Mouse (Mus musculus) forebrain, embryonic 16.5 days (tissue): ENCODE data around the gene Klhl5. TPM values are rescaled to one million over a fixed set of nuclear protein-coding genes. Genes with fewer than 3 reads are reported as not detected.

Experiments
- ATAC-seq: fragments of 200-750 bp; cut with Nextera tagmentation; 2 replicates; pipeline ENCODE4 v1.8.0; 2017; ENCODE audit warnings: mild to moderate bottlenecking, moderate library complexity
- H3K27ac ChIP-seq: fragments of 300-500 bp; sonication (generic); 2 replicates; pipeline ENCODE4 v1.5.1; 2014; ENCODE audit warnings: low read length, control low read depth
- H3K27me3 ChIP-seq: fragments of 300-500 bp; sonication (generic); replicated peaks from 2 replicates; pipeline ENCODE4 v1.6.1; 2014; ENCODE audit warnings: low read length; ENCODE audit not compliant: control insufficient read depth, insufficient read depth
- H3K36me3 ChIP-seq: fragments of 300-500 bp; sonication (generic); 2 replicates; pipeline ENCODE4 v1.6.1; 2014; ENCODE audit not compliant: control insufficient read depth, insufficient read depth
- H3K4me1 ChIP-seq: fragments of 300-500 bp; sonication (generic); replicated peaks from 2 replicates; pipeline ENCODE4 v1.6.1; 2014; ENCODE audit warnings: low read length; ENCODE audit not compliant: control insufficient read depth, insufficient read depth
- H3K4me2 ChIP-seq: fragments of 300-500 bp; sonication (generic); 2 replicates; pipeline ENCODE4 v1.6.1; 2014; ENCODE audit warnings: mild to moderate bottlenecking, low read length, control low read depth
- H3K4me3 ChIP-seq: fragments of 300-500 bp; sonication (generic); replicated peaks from 2 replicates; pipeline ENCODE4 v1.5.1; 2014; ENCODE audit warnings: mild to moderate bottlenecking, low read length, control low read depth
- H3K9ac ChIP-seq: fragments of 300-500 bp; sonication (generic); replicated peaks from 2 replicates; pipeline ENCODE4 v1.6.1; 2014; ENCODE audit warnings: low read depth, low read length, control low read depth
- H3K9me3 ChIP-seq: fragments of 300-500 bp; sonication (generic); 2 replicates; pipeline ENCODE4 v1.6.1; 2016; ENCODE audit warnings: low read length; ENCODE audit not compliant: control insufficient read depth
- WGBS: fragments of 180-500 bp; shearing (Covaris S2); extraction: QIAGEN DNeasy Blood & Tissue Kit; methylation state at CpG from one replicate; pipeline ENCODE4 v1.1.7; 2014; 5-methylcytosine and 5-hydroxymethylcytosine counted together
- polyA plus RNA-seq: library from polyadenylated mRNA; unstranded; fragments of >200 nt; fragmentation: Nextera tagmentation; extraction: Ambion mirVana; gene quantifications from 2 replicates; pipeline ENCODE4 v1.2.1, GENCODE M21; 2015

Gene Klhl5
- 63.5 and 67.3 TPM in 2 replicates for polyA plus RNA-seq

GRCm38 (mm10) chr5:65106876-65107772 is at the start of gene Klhl5:
Gene Klhl5 (plus strand): TSS chr5:65107539.
- H3K9me3 ChIP-seq = no peaks in the 10 kb centered on the region
- peak within 1 kb of the TSS; percentile 89 for H3K4me2 ChIP-seq
- 7% methylated on average over 30 of the region's 56 CpGs for WGBS
- ATAC-seq = peak; percentile 86
- peaks cover 15% of the 10 kb centered on the region for H3K4me1 ChIP-seq
- no peaks in the 10 kb centered on the region for H3K27me3 ChIP-seq
- H3K36me3 ChIP-seq = no peaks in the 10 kb centered on the region
- H3K27ac ChIP-seq = peak within 1 kb of the TSS; percentile 37
- H3K9ac ChIP-seq = peak within 1 kb of the TSS; percentile 76
- H3K4me3 ChIP-seq = peak within 1 kb of the TSS; percentile 77

GRCm38 (mm10) chr5:65057596-65057995 is 49.7 kb upstream of the Klhl5 start:
- Histone ChIP-seq H3K4me2 (no peak overlapping the region), H3K4me1 (no peaks in the 10 kb centered on the region), H3K27ac (no peak overlapping the region), H3K9me3 (no peaks in the 10 kb centered on the region), H3K27me3 (no peaks in the 10 kb centered on the region), H3K4me3 (no peak overlapping the region), H3K36me3 (no peaks in the 10 kb centered on the region), H3K9ac (no peak overlapping the region)
- WGBS = 94% methylated on average over 6 of the region's 6 CpGs
- ATAC-seq = no peak

- H3K27ac ChIP-seq = no peak overlapping the region
- H3K9me3 ChIP-seq = no peaks in the 10 kb centered on the region
- ATAC-seq = no peak
- H3K27me3 ChIP-seq = no peaks in the 10 kb centered on the region
- H3K4me2 ChIP-seq = no peak overlapping the region
- no peak overlapping the region for H3K4me3 ChIP-seq
- H3K4me1 ChIP-seq = no peaks in the 10 kb centered on the region
- no peaks in the 10 kb centered on the region for H3K36me3 ChIP-seq
- WGBS = 65% methylated on average over 2 of the region's 2 CpGs
- no peak overlapping the region for H3K9ac ChIP-seq
Observed at GRCm38 (mm10) chr5:65059806-65060205, 47.5 kb upstream of the Klhl5 start.

- H3K4me3 ChIP-seq = no peak overlapping the region
- no peak overlapping the region for H3K9ac ChIP-seq
- H3K9me3 ChIP-seq = no peaks in the 10 kb centered on the region
- H3K27me3 ChIP-seq = no peaks in the 10 kb centered on the region
- H3K36me3 ChIP-seq = no peaks in the 10 kb centered on the region
- no peak for ATAC-seq
- 91% methylated on average over 4 of the region's 4 CpGs for WGBS
- no peak overlapping the region for H3K4me2 ChIP-seq
- H3K4me1 ChIP-seq = no peaks in the 10 kb centered on the region
- H3K27ac ChIP-seq = no peak overlapping the region
Observed at GRCm38 (mm10) chr5:65062236-65062635, 45.1 kb upstream of the Klhl5 start.

GRCm38 (mm10) chr5:65063266-65063665 is 44.1 kb upstream of the Klhl5 start:
- ATAC-seq = no peak
- Histone ChIP-seq H3K36me3 (no peaks in the 10 kb centered on the region), H3K4me1 (no peaks in the 10 kb centered on the region), H3K27me3 (no peaks in the 10 kb centered on the region), H3K9me3 (no peaks in the 10 kb centered on the region), H3K4me2 (no peak overlapping the region), H3K9ac (no peak overlapping the region), H3K27ac (no peak overlapping the region), H3K4me3 (no peak overlapping the region)
- WGBS = 66% methylated on average over 2 of the region's 2 CpGs

GRCm38 (mm10) chr5:65068166-65068565 is 39.2 kb upstream of the Klhl5 start:
- no peak for ATAC-seq
- no peaks in the 10 kb centered on the region for H3K4me1 ChIP-seq
- no peak overlapping the region for H3K4me3 ChIP-seq
- H3K36me3 ChIP-seq = no peaks in the 10 kb centered on the region
- 91% methylated on average over 6 of the region's 6 CpGs for WGBS
- H3K4me2 ChIP-seq = no peak overlapping the region
- H3K27me3 ChIP-seq = no peaks in the 10 kb centered on the region
- no peak overlapping the region for H3K9ac ChIP-seq
- H3K27ac ChIP-seq = no peak overlapping the region
- H3K9me3 ChIP-seq = no peaks in the 10 kb centered on the region

GRCm38 (mm10) chr5:65069872-65070271 is 37.5 kb upstream of the Klhl5 start:
- H3K4me3 ChIP-seq = no peak overlapping the region
- H3K9me3 ChIP-seq = no peaks in the 10 kb centered on the region
- H3K36me3 ChIP-seq = no peaks in the 10 kb centered on the region
- no peak overlapping the region for H3K4me2 ChIP-seq
- H3K27ac ChIP-seq = no peak overlapping the region
- ATAC-seq = no peak
- no peaks in the 10 kb centered on the region for H3K4me1 ChIP-seq
- no peaks in the 10 kb centered on the region for H3K27me3 ChIP-seq
- 55% methylated on average over 11 of the region's 11 CpGs for WGBS
- H3K9ac ChIP-seq = no peak overlapping the region

- ATAC-seq = peak; percentile 47
Observed at GRCm38 (mm10) chr5:65071689-65072118, 35.6 kb upstream of the Klhl5 start.

GRCm38 (mm10) chr5:65073247-65073646 is 34.1 kb upstream of the Klhl5 start:
- Histone ChIP-seq H3K36me3 (no peaks in the 10 kb centered on the region), H3K4me3 (no peak overlapping the region), H3K27me3 (no peaks in the 10 kb centered on the region), H3K4me1 (no peaks in the 10 kb centered on the region), H3K27ac (no peak overlapping the region), H3K9ac (no peak overlapping the region), H3K9me3 (no peaks in the 10 kb centered on the region), H3K4me2 (no peak overlapping the region)
- 77% methylated on average over 4 of the region's 4 CpGs for WGBS
- ATAC-seq = no peak

More at GRCm38 (mm10) chr5:65071689-65072118, 35.6 kb upstream of the Klhl5 start:
- no peak overlapping the region for H3K4me3 ChIP-seq
- no peaks in the 10 kb centered on the region for H3K27me3 ChIP-seq
- H3K36me3 ChIP-seq = no peaks in the 10 kb centered on the region
- no peaks in the 10 kb centered on the region for H3K4me1 ChIP-seq
- no peaks in the 10 kb centered on the region for H3K9me3 ChIP-seq
- H3K4me2 ChIP-seq = no peak overlapping the region
- WGBS = under 1% methylated on average over 6 of the region's 6 CpGs
- H3K27ac ChIP-seq = no peak overlapping the region
- no peak overlapping the region for H3K9ac ChIP-seq
